Comparison of ENCODE assay signal across 27 mouse cellular contexts in genomic region chr11:100789702-100790101, GRCm38 (mm10). TPM values are rescaled to one million over a fixed set of nuclear protein-coding genes. Genes with fewer than 3 reads are reported as not detected.
DNase-seq lines count a peak whose midpoint lies in the region; ATAC-seq and TF ChIP-seq lines count a peak whose summit lies in the region.
"Had no signal": no experiment of that assay in that cellular context is flagged by ENCODE, and none has a peak within 500 bp of the region (broad histone marks: within the 10 kb centered on the region; RNA-seq: fewer than 3 reads in every experiment).

No protein-coding gene starts in this region.

- peaks cover 13% of the 10 kb centered on the region; the same call in 1 of the 2 replicates for H3K4me1 ChIP-seq in kidney, adult 2 months (ENCODE audit: control insufficient read depth, insufficient read depth, low read length)
- H3K4me1 ChIP-seq in embryonic fibroblast, embryonic 13.5 days (ENCODE audit: control insufficient read depth, insufficient read depth, low read length): peaks cover 26% of the 10 kb centered on the region
- H3K4me1 ChIP-seq: hindbrain, embryonic 13.5 days; midbrain, embryonic 12.5 days had no signal

- no peak for TF ChIP-seq POLR2A in kidney, adult 2 months (IDR thresholded peaks at IDR 0.05; ENCODE audit: low read depth, low read length)
- no peak for TF ChIP-seq POLR2A in embryonic fibroblast, embryonic 13.5 days (IDR thresholded peaks at IDR 0.05; ENCODE audit: low read depth, low read length)

- no peaks in the 10 kb centered on the region for H3K27me3 ChIP-seq in kidney, adult 2 months (replicated peaks; ENCODE audit: control insufficient read depth, insufficient read depth, low read length)
- no peaks in the 10 kb centered on the region for H3K27me3 ChIP-seq in C2C12 (ENCODE audit: control insufficient read depth, insufficient read depth, insufficient read length)
- H3K27me3 ChIP-seq in Patski: no peaks in the 10 kb centered on the region
- H3K27me3 ChIP-seq: heart, embryonic 13.5 days; hindbrain, embryonic 13.5 days; midbrain, embryonic 12.5 days had no signal

- peaks cover 1% of the 10 kb centered on the region; the same call in 1 of the 2 replicates for H3K36me3 ChIP-seq in kidney, adult 2 months (ENCODE audit: control insufficient read depth, insufficient read depth, low read length)
- no peaks in the 10 kb centered on the region for H3K36me3 ChIP-seq in C2C12 (ENCODE audit: control insufficient read depth, insufficient read depth)

- POLR2A ChIA-PET in Patski (lab: Charles Lee): interaction anchor here (0.7 kb wide), 1 partner anchor 9 kb away, joined by 3 read pairs; no protein-coding TSS in a partner anchor

- in situ Hi-C loops in Patski (cut with MboI; ENCODE audit: low pct_unique_long_range_greater_than_20kb): no loop called here

- no peak overlapping the region for H3K4me3 ChIP-seq in kidney, adult 2 months (ENCODE audit: insufficient read depth, low read depth, low read length)
- no peak overlapping the region for H3K4me3 ChIP-seq in C2C12 (ENCODE audit: insufficient read depth, poor library complexity, severe bottlenecking)
- H3K4me3 ChIP-seq in embryonic fibroblast, embryonic 13.5 days (ENCODE audit: insufficient read depth, low read length): no peak overlapping the region
- H3K4me3 ChIP-seq: heart, adult 2 months; heart, embryonic 13.5 days; hindbrain, embryonic 13.5 days; midbrain, embryonic 12.5 days had no signal

- H3K79me2 ChIP-seq in C2C12 (ENCODE audit: control insufficient read depth, insufficient read depth): no peaks in the 10 kb centered on the region

- TF ChIP-seq CTCF in kidney, adult 2 months (conservative IDR thresholded peaks at IDR 0.05; ENCODE audit: insufficient read depth, insufficient read length, low read depth, low read length): no peak
- TF ChIP-seq CTCF in C2C12 (IDR thresholded peaks at IDR 0.05; ENCODE audit: control insufficient read depth, insufficient read depth, insufficient read length): no peak
- TF ChIP-seq CTCF in Patski (IDR thresholded peaks at IDR 0.05): no peak
- no peak for TF ChIP-seq CTCF in embryonic fibroblast, embryonic 13.5 days (IDR thresholded peaks at IDR 0.05; ENCODE audit: borderline replicate concordance, insufficient read depth, low read length)

- WGBS in kidney, adult 2 months: 97% methylated on average over 3 of the region's 3 CpGs

- CTCF ChIA-PET in Patski (lab: Charles Lee): interaction anchor here (0.7 to 2.1 kb wide), 7 partner anchors 11 to 150 kb away, joined by 3 to 7 read pairs (median 4); partner anchors contain the start of gene Stat3

- peak; percentile 60 for ATAC-seq in Patski
- ATAC-seq: forebrain, postnatal 0 days; inflammation-experienced regulatory T-cells, adult 6 months; liver, postnatal 0 days; lung, postnatal 0 days had no signal

- H3ac ChIP-seq in C2C12 (ENCODE audit: control insufficient read depth, insufficient read length, low read depth): no peak overlapping the region

- peak overlapping the region; percentile 43 for H3K27ac ChIP-seq in kidney, adult 2 months (ENCODE audit: insufficient read depth, low read depth, low read length)
- H3K27ac ChIP-seq in embryonic fibroblast, embryonic 13.5 days (ENCODE audit: insufficient read depth, low read length): peak overlapping the region; percentile 30
- H3K27ac ChIP-seq: heart, embryonic 13.5 days; hindbrain, embryonic 13.5 days; midbrain, embryonic 12.5 days; stomach, postnatal 0 days had no signal

- no peak for DNase-seq in kidney, adult 2 months
- DNase-seq in kidney, adult 11 months: no peak
- no peak for DNase-seq in Patski (ENCODE audit: low read depth, low spot score)
- DNase-seq in layer of hippocampus, adult 11-12 months (ENCODE audit: low spot score): no peak
- no peak for DNase-seq in ovary, postnatal 10 days (ENCODE audit: low spot score)
- DNase-seq: adrenal gland, postnatal 25 days; B cell, adult 2 months; cerebellum, adult 11 months; cerebellum, postnatal 10 days; forebrain, postnatal 0 days; gastrocnemius, postnatal 36 days; heart, adult 2 months; kidney, adult 8-10 months; kidney, postnatal 10 days; left cerebral cortex, postnatal 4 days; liver, postnatal 0 days had no signal

- H3K79me3 ChIP-seq in C2C12 (ENCODE audit: low read depth): no peaks in the 10 kb centered on the region

TF ChIP-seq in C2C12, 6 proteins besides CTCF, POLR2A, EP300 and RAD21:
- TF ChIP-seq MYOD1 (IDR thresholded peaks at IDR 0.05; ENCODE audit: control insufficient read depth, insufficient read length, low read depth) (peak; percentile 34), MAX (IDR thresholded peaks at IDR 0.05) (no peak), FOSL1 (IDR thresholded peaks at IDR 0.05; ENCODE audit: insufficient read depth, low read length, poor library complexity, severe bottlenecking) (peak; percentile 58), USF1 (IDR thresholded peaks at IDR 0.05; ENCODE audit: low read depth) (no peak)

RNA-seq across cellular contexts. Expression of gene Ghdc, which starts 18.9 kb away (rescaled TPM):
- 30.4 and 31.8 TPM in 2 replicates for polyA plus RNA-seq in kidney, adult 2 months (2012; rRNA removed)
- polyA plus RNA-seq in C2C12 (2012; fragmentation: generic; extraction: Trizol): 5.5 TPM
- 24.7 TPM for polyA plus RNA-seq in Patski (2021)
- 8.6 and 12.8 TPM in 2 replicates for polyA plus RNA-seq in embryonic fibroblast, embryonic 13.5 days (2011; ENCODE audit: insufficient read length, low read depth, missing spikeins)

RNA-seq across cellular contexts. Expression of gene Hcrt, which starts 27.0 kb away (rescaled TPM):
- polyA plus RNA-seq in kidney, adult 2 months (2012; rRNA removed): not detected in 2 replicates
- not detected for polyA plus RNA-seq in C2C12 (2012; fragmentation: generic; extraction: Trizol)
- polyA plus RNA-seq in Patski (2021): not detected
- not detected in 2 replicates for polyA plus RNA-seq in embryonic fibroblast, embryonic 13.5 days (2011; ENCODE audit: insufficient read length, low read depth, missing spikeins)
- polyA plus RNA-seq: forebrain, embryonic 11.5 days; heart, adult 2 months; heart, embryonic 13.5 days; inflammation-experienced regulatory T-cells, adult 6 months; liver, embryonic 11.5 days; liver, postnatal 0 days; lung, postnatal 0 days; midbrain, embryonic 12.5 days; stomach, postnatal 0 days had no signal

RNA-seq across cellular contexts. Expression of gene Kcnh4, which starts 30.0 kb away (rescaled TPM):
- 0.04 and 0.08 TPM in 2 replicates for polyA plus RNA-seq in kidney, adult 2 months (2012; rRNA removed)
- polyA plus RNA-seq in C2C12 (2012; fragmentation: generic; extraction: Trizol) (not detected), Patski (2021) (0.01 TPM)
- polyA plus RNA-seq in embryonic fibroblast, embryonic 13.5 days (2011; ENCODE audit: insufficient read length, low read depth, missing spikeins): not detected in 2 replicates
- polyA plus RNA-seq: heart, embryonic 13.5 days; liver, embryonic 11.5 days; liver, postnatal 0 days; lung, postnatal 0 days; thymus, postnatal 0 days had no signal

RNA-seq across cellular contexts. Expression of gene Rab5c, which starts 51.7 kb away (rescaled TPM):
- 445 and 472 TPM in 2 replicates for polyA plus RNA-seq in kidney, adult 2 months (2012; rRNA removed)
- 136 TPM for polyA plus RNA-seq in C2C12 (2012; fragmentation: generic; extraction: Trizol)
- 194 TPM for polyA plus RNA-seq in Patski (2021)
- 163 and 168 TPM in 2 replicates for polyA plus RNA-seq in embryonic fibroblast, embryonic 13.5 days (2011; ENCODE audit: insufficient read length, low read depth, missing spikeins)
